Mouse (Mus musculus) G1E (cell line): ENCODE measurements around the gene Lrrfip1. TPM values are rescaled to one million over a fixed set of nuclear protein-coding genes. Genes with fewer than 3 reads are reported as not detected.

Experiments used
- ATAC-seq: 2 replicates; pipeline ENCODE4 v1.8.0; 2016; ENCODE audit warnings: mild to moderate bottlenecking; ENCODE audit not compliant: insufficient number of reproducible peaks, poor library complexity, low FRiP score, severe bottlenecking; ENCODE audit errors: extremely low read depth
- DNase-seq: peaks from one replicate; pipeline ENCODE4 v3.0.0; 2012; ENCODE audit warnings: low spot score
- H3K27me3 ChIP-seq: 2 replicates; pipeline ENCODE4 v1.6.1; 2012; ENCODE audit warnings: mild to moderate bottlenecking, low read length, inconsistent platforms; ENCODE audit not compliant: insufficient read depth
- H3K36me3 ChIP-seq: replicated peaks from 2 replicates; pipeline ENCODE3; 2012; ENCODE audit warnings: mild to moderate bottlenecking, inconsistent platforms
- H3K4me1 ChIP-seq: 2 replicates; pipeline ENCODE4 v1.6.1; 2012; ENCODE audit warnings: low read depth, low read length, inconsistent platforms, mixed read lengths; ENCODE audit not compliant: insufficient read depth
- H3K4me3 ChIP-seq: 2 replicates; pipeline ENCODE4 v1.5.1; 2012; ENCODE audit warnings: low read depth, mild to moderate bottlenecking, inconsistent platforms, low read length, moderate library complexity, mixed read lengths
- H3K9me3 ChIP-seq: replicated peaks from 2 replicates; pipeline ENCODE4 v1.6.1; 2012; ENCODE audit warnings: inconsistent platforms
- CTCF ChIP-seq: IDR thresholded peaks from 2 replicates; pipeline ENCODE4 v1.5.1; 2012; ENCODE audit warnings: low read depth, low read length, inconsistent platforms, mixed read lengths
- GATA1 ChIP-seq: IDR thresholded peaks from 2 replicates; pipeline ENCODE4 v1.6.1; 2012; ENCODE audit warnings: borderline replicate concordance, low read length, inconsistent platforms, mixed read lengths
- GATA2 ChIP-seq: IDR thresholded peaks from 2 replicates; pipeline ENCODE4 v1.6.1; 2012; ENCODE audit warnings: low read depth, low read length, inconsistent platforms, borderline replicate concordance
- POLR2AphosphoS5 ChIP-seq: IDR thresholded peaks from 2 replicates; pipeline ENCODE4 v1.6.1; 2012; ENCODE audit warnings: low read depth, low read length, inconsistent platforms; ENCODE audit not compliant: insufficient replicate concordance
- TAL1 ChIP-seq: conservative IDR thresholded peaks from 2 replicates; pipeline ENCODE4 v1.6.1; 2012; ENCODE audit warnings: low read depth, low read length, inconsistent platforms, mixed read lengths
- polyA plus RNA-seq: library from polyadenylated mRNA; stranded (reverse); fragments of >175 nt; gene quantifications from 2 replicates; pipeline ENCODE4 v1.2.3, GENCODE M21; 2012
- total RNA-seq, 2 experiments: library from RNA; stranded (forward) in 1 of 2; stranded (reverse) in 1 of 2; fragments of 200-1000 nt in 1 of 2; fragments of >200 nt in 1 of 2; fragmentation: Nextera tagmentation in 1 of 2; gene quantifications; 2 replicates each; pipeline ENCODE4 v1.2.3; 2014 to 2017

The Lrrfip1 gene
- total and polyA plus RNA-seq, 3 experiments: 0.22 TPM; not detected in 2

GRCm38 (mm10) chr1:90962526-90962925 lies 36.0 kb upstream of the Lrrfip1 start:
- H3K4me1 ChIP-seq: no peaks in the 10 kb centered on the region
- ATAC-seq: no peak
- H3K4me3 ChIP-seq: no peak overlapping the region
- peaks cover 85% of the 10 kb centered on the region for H3K9me3 ChIP-seq
- no peak for DNase-seq
- TF ChIP-seq POLR2AphosphoS5 (no peak), GATA1 (no peak), CTCF (no peak), TAL1 (no peak), GATA2 (no peak)
- H3K36me3 ChIP-seq: no peaks in the 10 kb centered on the region
- H3K27me3 ChIP-seq: no peaks in the 10 kb centered on the region; the same call in 1 of the 2 replicates

- no peaks in the 10 kb centered on the region for H3K4me1 ChIP-seq
- ATAC-seq: no peak
- H3K27me3 ChIP-seq: no peaks in the 10 kb centered on the region; the same call in 1 of the 2 replicates
- peaks cover 85% of the 10 kb centered on the region for H3K9me3 ChIP-seq
- no peak overlapping the region for H3K4me3 ChIP-seq
- no peaks in the 10 kb centered on the region for H3K36me3 ChIP-seq
- TF ChIP-seq POLR2AphosphoS5: no peak
- no peak for TF ChIP-seq TAL1
- TF ChIP-seq CTCF: no peak
- no peak for TF ChIP-seq GATA2
- TF ChIP-seq GATA1: no peak
- DNase-seq: no peak
Measured at GRCm38 (mm10) chr1:90962994-90963393, 35.5 kb upstream of the Lrrfip1 start.

- ATAC-seq (no peak), DNase-seq (no peak)
- TF ChIP-seq GATA1: no peak
- no peak for TF ChIP-seq GATA2
- no peak for TF ChIP-seq TAL1
- Histone ChIP-seq H3K36me3 (no peaks in the 10 kb centered on the region), H3K27me3 (no peaks in the 10 kb centered on the region), H3K9me3 (peaks cover 86% of the 10 kb centered on the region), H3K4me3 (no peak overlapping the region), H3K4me1 (no peaks in the 10 kb centered on the region)
Measured at GRCm38 (mm10) chr1:90967583-90967982, 31.0 kb upstream of the Lrrfip1 start.

GRCm38 (mm10) chr1:90968649-90969048 lies 29.9 kb upstream of the Lrrfip1 start:
- ATAC-seq: no peak
- H3K27me3 ChIP-seq: no peaks in the 10 kb centered on the region

GRCm38 (mm10) chr1:90969347-90969784 lies 29.2 kb upstream of the Lrrfip1 start, which contains the start of gene Rab17:
TSS of gene Rab17 (minus strand) at chr1:90969661.
- no peak within 1 kb of the TSS for H3K4me3 ChIP-seq
- ATAC-seq (no peak), DNase-seq (no peak)
- no peaks in the 10 kb centered on the region for H3K27me3 ChIP-seq
- TF ChIP-seq GATA1: no peak
- TF ChIP-seq POLR2AphosphoS5: no peak
- no peak for TF ChIP-seq TAL1
- no peak for TF ChIP-seq CTCF
- H3K9me3 ChIP-seq: peaks cover 90% of the 10 kb centered on the region
- H3K4me1 ChIP-seq: no peaks in the 10 kb centered on the region
- no peaks in the 10 kb centered on the region for H3K36me3 ChIP-seq

More at GRCm38 (mm10) chr1:90968649-90969048, 29.9 kb upstream of the Lrrfip1 start:
- Histone ChIP-seq H3K4me1 (no peaks in the 10 kb centered on the region), H3K9me3 (peaks cover 89% of the 10 kb centered on the region), H3K4me3 (no peak overlapping the region), H3K36me3 (no peaks in the 10 kb centered on the region)
- no peak for DNase-seq
- no peak for TF ChIP-seq GATA2
- no peak for TF ChIP-seq CTCF
- TF ChIP-seq GATA1: no peak
- no peak for TF ChIP-seq POLR2AphosphoS5
- TF ChIP-seq TAL1: no peak

GRCm38 (mm10) chr1:90969881-90970390 lies 28.6 kb upstream of the Lrrfip1 start:
- ATAC-seq: no peak
- no peak overlapping the region for H3K4me3 ChIP-seq
- H3K36me3 ChIP-seq: no peaks in the 10 kb centered on the region
- H3K9me3 ChIP-seq: peaks cover 92% of the 10 kb centered on the region
- no peak for DNase-seq
- no peaks in the 10 kb centered on the region for H3K27me3 ChIP-seq
- H3K4me1 ChIP-seq: no peaks in the 10 kb centered on the region
- TF ChIP-seq GATA2 (no peak), CTCF (no peak), TAL1 (no peak), POLR2AphosphoS5 (no peak), GATA1 (no peak)
